Mouse (Mus musculus) megakaryocyte, embryonic 14.5 days (primary cell): ENCODE measurements around the gene Ddx52.

Source experiments
- FLI1 ChIP-seq: IDR thresholded peaks from 2 replicates; pipeline ENCODE4 v1.6.1; 2012; ENCODE audit warnings: low read length, inconsistent platforms, mixed read lengths
- GATA1 ChIP-seq: IDR thresholded peaks from 3 replicates; pipeline ENCODE4 v1.6.1; 2012; ENCODE audit warnings: mixed read lengths, low read length, inconsistent platforms, borderline replicate concordance

DNA sequence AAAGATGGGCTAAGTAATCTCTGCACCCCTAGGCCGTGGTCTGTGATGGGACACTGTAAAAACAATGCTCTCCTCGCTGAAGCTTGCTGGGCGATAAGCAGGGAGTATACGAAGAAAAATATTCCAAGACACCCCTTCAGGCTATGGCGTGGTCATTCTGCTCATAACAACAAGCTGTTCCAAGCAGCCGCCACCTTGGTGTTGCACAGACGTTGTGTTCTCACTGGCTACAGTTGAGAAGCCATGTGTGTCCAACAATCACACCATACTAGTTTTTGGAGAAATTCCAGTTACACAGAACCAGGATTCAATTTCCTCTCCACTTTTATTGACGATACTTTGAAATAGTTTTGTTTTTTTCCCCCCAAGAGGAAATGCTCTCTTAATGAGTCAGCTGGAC lies 3.3 kb upstream of the Ddx52 start:
- TF ChIP-seq GATA1 (no peak), FLI1 (no peak)
